Comparison of ENCODE assay signal across 23 mouse cellular contexts in genomic region chr4:140784292-140784945, GRCm38 (mm10). TPM values are rescaled to one million over a fixed set of nuclear protein-coding genes. Genes with fewer than 3 reads are reported as not detected.
"Had no signal": no experiment of that assay in that cellular context is flagged by ENCODE, and none has a peak within 500 bp of the region (broad histone marks: within the 10 kb centered on the region; RNA-seq: fewer than 3 reads in every experiment).

No protein-coding gene starts in this region.

- H3K9me3 ChIP-seq: limb, embryonic 10.5 days; liver, embryonic 13.5 days; midbrain, embryonic 13.5 days had no signal

- H3K4me2 ChIP-seq: limb, embryonic 13.5 days; liver, embryonic 13.5 days; lung, embryonic 14.5 days; midbrain, embryonic 13.5 days had no signal

- ATAC-seq: liver, postnatal 0 days; lung, postnatal 0 days; midbrain, embryonic 13.5 days had no signal

- H3K27ac ChIP-seq: layer of hippocampus, adult 2 months; limb, embryonic 10.5 days; limb, embryonic 13.5 days; liver, embryonic 13.5 days; macrophage; midbrain, embryonic 13.5 days had no signal

- H3K27me3 ChIP-seq: limb, embryonic 13.5 days; liver, embryonic 13.5 days; midbrain, embryonic 13.5 days had no signal

- H3K36me3 ChIP-seq: limb, embryonic 10.5 days; limb, embryonic 13.5 days; liver, embryonic 13.5 days; midbrain, embryonic 13.5 days had no signal

- H3K4me3 ChIP-seq: layer of hippocampus, adult 2 months; limb, embryonic 10.5 days; limb, embryonic 13.5 days; liver, embryonic 13.5 days; midbrain, embryonic 13.5 days had no signal

- H3K9ac ChIP-seq: limb, embryonic 13.5 days; liver, embryonic 13.5 days; liver, postnatal 0 days; lung, embryonic 14.5 days; midbrain, embryonic 13.5 days had no signal

- DNase-seq: kidney, adult 18-20 months; kidney, adult 9 months; kidney, postnatal 25 days; layer of hippocampus, adult 9-11 months; liver, embryonic 13.5 days; liver, postnatal 0 days; lung, embryonic 14.5 days; thymus, adult 18-20 months; thymus, postnatal 36 days had no signal

- H3K4me1 ChIP-seq: limb, embryonic 13.5 days had no signal

RNA-seq across cellular contexts. Expression of gene Padi3, which starts 26.0 kb away (rescaled TPM):
- polyA plus RNA-seq: large intestine, adult 2 months; liver, adult 2 months; midbrain, postnatal 0 days; neural tube, embryonic 11.5 days; neural tube, embryonic 14.5 days; small intestine, adult 2 months had no signal

RNA-seq across cellular contexts. Expression of gene Padi6, which starts 42.0 kb away (rescaled TPM):
- polyA plus RNA-seq: kidney, embryonic 16.5 days; large intestine, adult 2 months; limb, embryonic 10.5 days; limb, embryonic 13.5 days; liver, adult 2 months; liver, embryonic 13.5 days; liver, postnatal 0 days; lung, embryonic 14.5 days; lung, postnatal 0 days; macrophage; midbrain, embryonic 13.5 days; neural tube, embryonic 11.5 days; small intestine, adult 2 months; urinary bladder, adult 2 months had no signal
